ENCODE assay signal across 29 mouse cellular contexts in genomic region chr1:165866630-165867280, GRCm38 (mm10).
A peak's percentile ranks its signal among the peaks of the same experiment; 100 is the strongest.
DNase-seq lines count a peak whose midpoint lies in the region; ATAC-seq and TF ChIP-seq lines count a peak whose summit lies in the region.
"Had no signal": no experiment of that assay in that cellular context is flagged by ENCODE, and none has a peak within 500 bp of the region (broad histone marks: within the 10 kb centered on the region; RNA-seq: fewer than 3 reads in every experiment).

No protein-coding gene starts in this region.

- WGBS in forebrain, embryonic 15.5 days = 61% methylated on average over 5 of the region's 5 CpGs
- WGBS in forebrain, embryonic 13.5 days = 71% methylated on average over 5 of the region's 5 CpGs
- WGBS in lung, embryonic 14.5 days = 61% methylated on average over 5 of the region's 5 CpGs

- H3K4me2 ChIP-seq in forebrain, embryonic 15.5 days (replicated peaks) = no peak overlapping the region
- no peak overlapping the region for H3K4me2 ChIP-seq in forebrain, embryonic 13.5 days
- no peak overlapping the region for H3K4me2 ChIP-seq in lung, embryonic 14.5 days
- H3K4me2 ChIP-seq: forebrain, embryonic 12.5 days; heart, embryonic 13.5 days; kidney, embryonic 15.5 days; liver, embryonic 13.5 days; midbrain, embryonic 13.5 days; stomach, embryonic 15.5 days had no signal

- H3K4me3 ChIP-seq in forebrain, embryonic 15.5 days = no peak overlapping the region
- no peak overlapping the region for H3K4me3 ChIP-seq in forebrain, embryonic 13.5 days
- no peak overlapping the region for H3K4me3 ChIP-seq in lung, embryonic 14.5 days (ENCODE audit: low read depth, low read length)
- H3K4me3 ChIP-seq: erythroblast, embryonic 14.5 days; forebrain, embryonic 12.5 days; heart, adult 2 months; heart, embryonic 13.5 days; kidney, embryonic 15.5 days; left cerebral cortex, adult 2 months; liver, embryonic 13.5 days; megakaryocyte, embryonic 14.5 days; midbrain, embryonic 13.5 days; stomach, embryonic 15.5 days had no signal

- H3K27me3 ChIP-seq in forebrain, embryonic 15.5 days = no peaks in the 10 kb centered on the region
- H3K27me3 ChIP-seq in forebrain, embryonic 13.5 days = no peaks in the 10 kb centered on the region
- H3K27me3 ChIP-seq in lung, embryonic 14.5 days (ENCODE audit: insufficient read depth, low read length) = no peaks in the 10 kb centered on the region
- H3K27me3 ChIP-seq: forebrain, embryonic 12.5 days; heart, embryonic 13.5 days; kidney, embryonic 15.5 days; liver, embryonic 13.5 days; megakaryocyte, embryonic 14.5 days; midbrain, embryonic 13.5 days; stomach, embryonic 15.5 days had no signal

- peaks cover 6% of the 10 kb centered on the region for H3K4me1 ChIP-seq in forebrain, embryonic 15.5 days
- H3K4me1 ChIP-seq in forebrain, embryonic 13.5 days = peaks cover 20% of the 10 kb centered on the region
- no peaks in the 10 kb centered on the region for H3K4me1 ChIP-seq in lung, embryonic 14.5 days (ENCODE audit: insufficient read depth)
- H3K4me1 ChIP-seq: megakaryocyte, embryonic 14.5 days had no signal

- H3K27ac ChIP-seq in forebrain, embryonic 15.5 days (replicated peaks) = no peak overlapping the region
- H3K27ac ChIP-seq in forebrain, embryonic 13.5 days = no peak overlapping the region
- no peak overlapping the region for H3K27ac ChIP-seq in lung, embryonic 14.5 days (ENCODE audit: low read depth)
- H3K27ac ChIP-seq: forebrain, embryonic 12.5 days; heart, adult 2 months; heart, embryonic 13.5 days; kidney, embryonic 15.5 days; left cerebral cortex, adult 2 months; liver, embryonic 13.5 days; midbrain, embryonic 13.5 days; stomach, embryonic 15.5 days had no signal

- H3K9ac ChIP-seq in forebrain, embryonic 15.5 days (replicated peaks) = no peak overlapping the region
- H3K9ac ChIP-seq in forebrain, embryonic 13.5 days = no peak overlapping the region
- no peak overlapping the region for H3K9ac ChIP-seq in lung, embryonic 14.5 days
- H3K9ac ChIP-seq: forebrain, embryonic 12.5 days; heart, embryonic 13.5 days; kidney, embryonic 15.5 days; liver, embryonic 13.5 days; midbrain, embryonic 13.5 days; stomach, embryonic 15.5 days had no signal

- no peaks in the 10 kb centered on the region for H3K9me3 ChIP-seq in forebrain, embryonic 15.5 days
- no peaks in the 10 kb centered on the region for H3K9me3 ChIP-seq in forebrain, embryonic 13.5 days (replicated peaks)
- no peaks in the 10 kb centered on the region for H3K9me3 ChIP-seq in lung, embryonic 14.5 days (ENCODE audit: low read depth, low read length)
- H3K9me3 ChIP-seq: forebrain, embryonic 12.5 days; heart, embryonic 13.5 days; kidney, embryonic 15.5 days; liver, embryonic 13.5 days; megakaryocyte, embryonic 14.5 days; midbrain, embryonic 13.5 days; stomach, embryonic 15.5 days had no signal

- DNase-seq in lung, embryonic 14.5 days = no peak
- DNase-seq in lung, postnatal 14 days = no peak
- peak; percentile 19 for DNase-seq in 416B (ENCODE audit: low read depth)
- DNase-seq in induced T-regulatory cell, adult 2 months (ENCODE audit: low read depth) = peak; percentile 11
- DNase-seq in layer of hippocampus, adult 9-10 months (ENCODE audit: low spot score) = no peak
- DNase-seq: adrenal gland, postnatal 25 days; cerebellum, adult 11-12 months; cerebellum, adult 9-11 months; gastrocnemius, postnatal 25 days; heart, adult 2 months; heart, postnatal 10 days; kidney, postnatal 25 days; liver, embryonic 13.5 days; lung, adult 2 months; lung, postnatal 4 days; thymus, adult 2 months; thymus, postnatal 4 days had no signal

- peaks cover 14% of the 10 kb centered on the region; the same call in 1 of the 2 replicates for H3K36me3 ChIP-seq in forebrain, embryonic 15.5 days
- H3K36me3 ChIP-seq in forebrain, embryonic 13.5 days (ENCODE audit: poor library complexity, severe bottlenecking) = peaks cover 38% of the 10 kb centered on the region
- 0 out of 2 replicates have a peak, but pooled peaks cover 5% of the 10 kb centered on the region for H3K36me3 ChIP-seq in lung, embryonic 14.5 days (ENCODE audit: insufficient read depth)
- H3K36me3 ChIP-seq: liver, embryonic 13.5 days; stomach, embryonic 15.5 days had no signal

- ATAC-seq in forebrain, embryonic 15.5 days (replicated peaks) = 0 out of 2 replicates have a peak, but pooled peaks have one; percentile 48
- no peak for ATAC-seq in forebrain, embryonic 13.5 days
- ATAC-seq in lung, embryonic 14.5 days (ENCODE audit: insufficient read depth) = 0 out of 2 replicates have a peak, but pooled peaks have one; percentile 39
- ATAC-seq: hindbrain, embryonic 16.5 days; intestine, embryonic 16.5 days; midbrain, embryonic 13.5 days had no signal

- no peak for TF ChIP-seq CTCF in lung, embryonic 14.5 days (IDR thresholded peaks at IDR 0.05; ENCODE audit: low read depth)

Comparison
In these comparisons a context has a peak if more than half of its experiments do, and no peak if none do; other contexts are left out.
1. DNase-seq: peak in 416B (single experiment) and induced T-regulatory cell, adult 2 months (single experiment); none in lung, embryonic 14.5 days (single experiment), lung, postnatal 14 days (single experiment) and layer of hippocampus, adult 9-10 months (single experiment).